Mouse (Mus musculus): ENCODE measurements around the gene Plxnc1. TPM values are rescaled to one million over a fixed set of nuclear protein-coding genes. Genes with fewer than 3 reads are reported as not detected.

Plxnc1 gene
- total RNA-seq, 4 experiments from 2014 or later: 1.9 to 2.8 (median 2.3) TPM

DNA sequence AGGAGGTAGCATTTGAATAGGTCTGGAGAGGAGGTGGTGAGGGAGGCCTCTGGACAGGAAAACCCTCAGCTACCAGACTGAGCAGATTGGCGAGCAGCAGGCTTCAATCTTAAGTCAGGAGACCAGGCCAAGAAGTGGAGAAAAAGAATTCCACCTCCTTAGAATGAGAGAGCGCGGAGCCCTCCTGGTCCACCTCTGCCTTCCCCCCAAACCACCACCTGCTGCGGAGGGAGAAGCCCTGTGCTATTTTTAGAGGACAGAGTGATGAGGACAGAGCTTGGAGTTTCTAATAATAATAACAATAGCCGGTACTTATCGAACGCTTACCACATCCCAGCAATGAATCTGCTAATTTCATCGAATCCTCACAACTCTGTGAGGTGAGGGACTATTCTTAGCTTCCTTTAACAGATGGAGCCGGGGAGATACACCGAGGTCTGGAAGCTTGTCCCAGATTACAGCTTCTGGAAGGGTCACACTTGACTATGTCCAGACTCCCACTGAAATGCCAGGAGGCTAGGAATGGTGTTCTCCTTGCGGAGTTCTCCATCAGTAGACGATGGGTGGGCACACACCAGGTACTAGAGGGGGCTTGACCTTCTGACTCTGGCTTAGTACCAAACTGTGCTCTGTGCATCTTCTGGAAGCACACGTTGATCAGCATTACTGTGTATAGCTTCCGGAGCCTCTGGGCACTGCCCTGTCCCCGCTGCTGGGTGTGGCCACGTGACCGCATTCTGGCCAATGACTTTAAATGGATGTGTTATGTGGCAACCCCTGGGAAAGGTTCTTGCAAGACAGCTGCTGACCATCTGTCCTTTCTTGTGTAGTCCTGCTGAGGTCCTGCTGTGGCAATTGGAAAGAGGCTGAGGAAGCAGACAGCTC, 125.6 kb downstream of the Plxnc1 start:
- DNase-seq (ENCODE audit: low spot score): no peak

- no peak for DNase-seq (ENCODE audit: low spot score)
Measured at GRCm38 (mm10) chr10:94818127-94818526, 126.5 kb downstream of the Plxnc1 start.

DNA sequence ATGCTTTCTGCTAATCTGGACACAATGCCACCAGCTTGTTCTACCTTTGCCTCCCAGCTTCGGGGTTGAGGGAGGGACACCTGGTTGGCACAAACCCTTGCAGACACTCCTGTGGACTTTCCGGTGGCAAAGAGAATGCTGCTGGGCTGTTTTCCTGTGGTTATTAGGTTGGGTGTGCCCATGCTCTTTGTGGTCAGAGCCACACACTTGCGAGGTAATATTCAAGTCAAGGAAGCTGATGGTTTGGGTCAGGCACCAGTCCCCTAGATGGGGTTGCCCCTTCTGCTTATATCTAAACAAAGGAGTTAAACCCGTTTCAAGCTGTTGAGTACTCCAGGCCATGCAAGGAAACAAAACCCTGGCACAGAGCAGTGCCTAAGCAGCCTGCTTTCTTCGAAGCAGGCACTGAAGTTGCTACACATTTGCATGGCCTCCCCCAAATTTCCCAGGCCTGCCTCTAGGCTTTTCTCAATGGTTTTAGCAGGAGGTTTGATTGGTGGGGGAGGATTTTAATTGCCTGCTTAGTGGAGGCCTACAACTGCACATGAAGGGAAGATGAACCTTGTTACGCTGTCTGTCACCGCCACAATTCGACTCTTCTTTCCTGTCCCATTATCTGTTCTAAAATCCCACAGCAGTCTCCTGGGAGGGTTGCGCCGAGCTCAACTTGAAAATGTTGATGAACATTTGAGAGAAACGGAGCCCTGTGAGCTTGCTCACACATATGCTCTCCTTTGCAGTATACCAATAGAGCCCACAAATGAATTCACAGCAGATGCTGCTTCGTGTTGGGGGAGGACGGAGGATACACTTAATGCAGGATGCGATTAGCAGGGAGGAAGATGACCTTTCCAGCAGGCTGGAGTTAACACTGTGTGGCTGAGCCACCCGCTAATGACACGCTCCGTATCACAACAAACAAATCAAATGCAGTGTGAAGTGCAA, 132.5 kb downstream of the Plxnc1 start:
- DNase-seq (ENCODE audit: low spot score): no peak

- no peak for DNase-seq (ENCODE audit: low spot score)
Measured at GRCm38 (mm10) chr10:94809946-94810472, 134.6 kb downstream of the Plxnc1 start.

- no peak for DNase-seq (ENCODE audit: low spot score)
Measured at GRCm38 (mm10) chr10:94808275-94808674, 136.4 kb downstream of the Plxnc1 start.

DNA sequence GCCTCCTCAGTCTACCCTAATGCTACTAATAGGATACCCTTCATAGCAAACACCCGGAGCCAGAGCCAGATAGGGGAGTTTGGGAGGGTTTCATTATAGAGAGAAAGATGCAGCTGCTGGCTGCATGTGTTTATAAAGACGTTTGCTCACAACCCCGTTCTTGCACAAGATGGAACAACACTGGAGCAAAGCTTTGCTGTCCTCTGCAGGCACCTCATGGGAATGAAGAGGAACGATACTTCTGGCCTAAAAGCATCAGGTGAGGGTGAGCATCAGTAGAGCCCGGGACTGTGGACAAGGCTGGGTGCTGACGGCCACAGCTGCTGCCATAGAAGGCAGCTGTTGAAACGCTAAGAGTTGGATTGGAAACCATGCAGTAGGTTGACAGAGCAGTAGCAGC, 137.3 kb downstream of the Plxnc1 start:
- DNase-seq (ENCODE audit: low spot score): no peak

GRCm38 (mm10) chr10:94804909-94805220, 139.8 kb downstream of the Plxnc1 start:
- peak; percentile 26 for DNase-seq (ENCODE audit: low spot score)

GRCm38 (mm10) chr10:94804029-94804908, 140.4 kb downstream of the Plxnc1 start:
- DNase-seq (ENCODE audit: low spot score): peak; percentile 29

DNA sequence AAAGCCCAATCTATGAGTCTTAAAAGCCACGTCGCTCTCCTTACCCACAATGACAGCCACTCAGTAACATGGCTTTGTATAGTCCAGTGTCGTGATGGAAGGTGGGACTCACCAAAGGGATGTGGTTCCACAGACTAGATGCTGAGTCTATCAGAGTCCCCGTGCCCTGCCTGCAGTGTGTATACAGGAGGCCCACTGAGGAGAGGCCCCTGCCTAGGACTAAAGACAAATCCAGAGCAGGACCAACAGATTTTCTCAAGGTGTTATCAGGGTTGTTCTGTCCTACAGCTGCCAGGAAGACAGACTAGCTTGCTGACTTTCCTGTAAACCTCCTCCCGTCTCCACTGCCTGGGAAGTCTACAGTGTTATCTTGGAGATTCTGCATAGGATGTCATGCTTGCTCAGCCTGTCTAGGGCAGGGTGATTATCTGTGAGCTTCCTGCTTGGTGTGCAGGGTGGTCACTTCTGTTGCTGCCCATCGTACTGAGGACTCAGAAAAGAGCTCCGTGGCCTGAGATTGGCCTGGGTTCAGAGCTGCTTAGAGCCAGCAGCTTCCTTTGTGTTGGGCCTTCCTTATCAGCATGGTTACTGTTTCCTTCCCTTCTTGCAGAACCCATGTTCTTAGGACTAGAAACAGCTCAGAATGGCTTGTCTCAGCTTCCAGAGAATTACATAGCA, 143.8 kb downstream of the Plxnc1 start:
- DNase-seq (ENCODE audit: low spot score): no peak

- DNase-seq (ENCODE audit: low spot score): no peak
Measured at GRCm38 (mm10) chr10:94799485-94800239, 145.0 kb downstream of the Plxnc1 start.

- no peak for DNase-seq (ENCODE audit: low spot score)
Measured at GRCm38 (mm10) chr10:94798128-94798527, 146.5 kb downstream of the Plxnc1 start.

DNA sequence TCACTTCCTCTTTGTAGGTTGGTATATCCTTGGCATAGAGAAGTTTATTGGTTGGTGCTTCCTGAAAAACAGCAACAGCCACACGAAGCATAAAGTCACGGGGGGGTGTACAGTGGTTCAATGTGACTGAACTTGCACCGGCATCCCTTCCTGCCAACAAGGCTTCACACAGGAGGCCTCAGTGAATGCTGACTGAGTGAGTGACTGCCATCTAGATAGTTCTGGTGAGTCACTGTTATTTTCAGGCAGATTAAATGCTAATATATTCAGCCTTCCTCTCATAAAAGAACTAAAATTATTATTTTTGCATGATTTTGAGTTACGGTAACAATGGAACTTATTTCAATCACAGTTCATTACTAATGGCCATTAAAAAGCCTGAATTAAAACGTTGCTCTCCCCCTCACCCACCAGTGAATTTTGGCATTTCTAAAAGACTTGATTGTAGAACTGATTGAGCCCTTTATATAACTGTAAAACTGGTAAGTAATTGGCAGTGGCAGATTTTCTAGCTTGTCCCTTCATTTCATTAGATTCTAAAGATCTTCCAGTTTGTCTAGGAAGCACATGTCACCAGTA, 149.9 kb downstream of the Plxnc1 start:
- no peak for DNase-seq (ENCODE audit: low spot score)

DNA sequence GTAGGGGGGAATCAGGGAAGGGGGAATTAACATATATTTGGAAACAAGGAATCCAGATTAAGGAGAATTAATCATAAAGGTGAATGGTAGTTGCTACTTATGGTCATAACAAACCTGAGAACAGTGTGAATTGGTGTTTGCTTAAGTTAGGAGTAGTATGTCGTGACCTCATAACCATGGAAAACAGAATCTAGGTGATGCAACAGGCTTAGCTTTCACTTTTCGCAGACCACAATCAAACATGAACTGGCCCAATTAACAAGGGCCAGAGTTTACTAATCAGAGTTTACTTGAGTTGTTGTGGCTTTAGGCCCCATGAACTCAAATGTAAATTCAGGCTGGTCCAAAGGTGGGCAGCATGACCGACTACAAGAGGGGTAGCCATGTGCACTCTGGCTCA, 150.7 kb downstream of the Plxnc1 start:
- DNase-seq (ENCODE audit: low spot score): no peak

DNA sequence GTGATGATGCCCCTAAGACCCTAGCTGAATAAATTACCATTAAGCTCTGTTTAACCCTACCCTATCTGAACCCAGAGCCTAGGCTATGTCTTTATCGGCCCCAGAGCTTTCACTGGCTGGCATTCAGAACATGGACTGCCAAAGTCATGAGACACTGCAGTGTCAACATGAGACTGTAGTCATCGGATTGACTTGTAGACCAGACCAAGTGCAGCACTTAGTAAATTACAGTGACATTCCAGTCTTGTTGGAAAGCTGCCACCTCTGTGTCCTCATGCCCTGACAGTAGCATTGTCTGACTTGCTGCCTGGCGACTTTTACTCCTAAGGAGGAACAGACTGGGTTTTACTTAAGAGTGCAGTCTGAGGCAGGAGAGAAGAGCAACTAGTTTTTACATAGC, 155.4 kb downstream of the Plxnc1 start:
- DNase-seq (ENCODE audit: low spot score): peak; percentile 68

- DNase-seq (ENCODE audit: low spot score): no peak
Measured at GRCm38 (mm10) chr10:94780618-94781262, 163.9 kb downstream of the Plxnc1 start.

DNA sequence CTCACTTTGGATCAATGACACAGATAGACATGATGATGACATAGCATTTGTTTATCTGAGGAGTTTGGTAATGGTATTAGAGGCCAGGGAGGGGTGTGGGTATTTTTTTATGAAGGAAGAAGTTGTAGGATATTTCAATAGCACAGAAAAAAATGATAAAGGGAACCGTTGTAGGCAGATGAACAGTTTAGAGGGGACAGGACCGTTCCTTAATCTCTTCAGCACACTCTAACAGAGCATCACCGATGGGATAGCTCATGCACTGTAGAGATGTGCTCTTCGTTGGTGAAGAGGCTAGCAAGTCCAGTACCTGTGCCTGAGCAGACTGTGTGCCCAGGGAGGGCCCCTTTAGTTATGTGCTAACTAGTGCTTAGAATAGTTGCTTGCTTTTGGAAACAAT, 165.3 kb downstream of the Plxnc1 start:
- no peak for DNase-seq (ENCODE audit: low spot score)

DNA sequence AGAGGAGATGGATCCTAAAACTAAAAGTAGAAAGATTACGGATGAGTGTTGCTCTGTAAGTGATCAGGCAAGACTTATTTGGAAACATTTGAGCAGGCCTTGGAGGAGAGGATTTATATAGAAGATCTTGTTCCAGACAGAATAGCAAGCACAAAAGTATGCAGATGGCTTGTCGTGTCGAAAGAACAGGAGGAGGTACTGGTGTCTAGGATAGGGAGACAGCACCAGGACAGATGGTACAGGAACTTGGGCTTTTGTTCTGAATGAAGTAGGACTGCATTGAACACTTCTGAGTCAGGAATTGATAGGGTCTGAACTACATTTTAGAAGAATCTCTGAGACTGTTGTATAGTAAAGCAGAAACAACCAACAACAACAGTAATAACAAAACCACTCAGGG, 167.1 kb downstream of the Plxnc1 start:
- no peak for DNase-seq (ENCODE audit: low spot score)

DNA sequence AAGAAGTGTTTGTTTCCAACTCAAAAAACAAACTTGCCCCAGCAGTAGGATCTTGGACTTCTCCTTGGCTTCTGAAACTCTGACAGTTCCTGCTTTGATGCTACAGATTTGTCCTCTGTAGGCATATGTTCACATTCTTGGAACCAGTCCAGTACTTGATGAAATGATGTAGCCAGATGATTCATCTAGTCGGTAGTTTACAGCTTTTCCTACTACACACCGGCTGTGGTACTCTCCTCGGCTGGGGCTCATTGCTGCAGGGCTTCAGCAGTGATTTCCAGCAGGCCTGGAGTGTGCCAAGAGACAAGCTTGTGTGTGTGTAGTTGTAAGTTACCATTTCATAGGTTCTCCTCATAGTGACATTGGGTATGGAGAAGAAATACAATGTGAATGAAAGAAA, 173.1 kb downstream of the Plxnc1 start:
- DNase-seq (ENCODE audit: low spot score): no peak

DNA sequence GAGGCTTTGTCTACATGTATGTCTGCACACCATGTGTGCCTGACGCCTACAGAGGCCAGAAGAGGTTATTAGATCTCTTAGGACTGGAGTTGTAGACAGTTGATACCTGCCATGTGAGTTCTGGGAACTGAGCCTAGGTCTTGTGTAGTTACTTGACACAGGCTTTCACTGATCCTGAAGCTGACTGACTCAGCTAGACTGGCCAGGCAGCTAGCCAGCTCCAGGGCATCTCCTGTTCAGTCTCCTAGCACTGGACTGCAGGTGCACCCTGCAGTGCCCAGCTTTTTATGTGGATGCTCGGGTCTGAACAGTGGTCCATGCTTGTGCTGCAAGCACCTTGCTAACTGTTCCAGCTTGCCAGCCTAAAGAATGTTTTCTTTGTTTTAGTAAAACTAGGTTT, 197.6 kb downstream of the Plxnc1 start:
- DNase-seq (ENCODE audit: low spot score): peak; percentile 1

Data from heart, adult 8-10 months (tissue).